Mouse (Mus musculus): ENCODE measurements at regions not wholly inside any gene's neighbourhood (a gene's known extent, or its start where the extent isn't known, plus 50 kb on each side); places are given as distances from the start of the nearest gene placed in this dataset.

- TF ChIP-seq CTCF (IDR thresholded peaks at IDR 0.05; ENCODE audit: low read depth) (peak; percentile 47), EP300 (IDR thresholded peaks at IDR 0.05; ENCODE audit: low read depth) (no peak)
Observed at GRCm38 (mm10) chr10:61019566-61019965, 69.6 kb upstream of the Pcbd1 start.
